Mouse (Mus musculus): ENCODE data around the gene Capn9. TPM values are rescaled to one million over a fixed set of nuclear protein-coding genes. Genes with fewer than 3 reads are reported as not detected.
A peak's percentile ranks its signal among the peaks of the same experiment; 100 is the strongest.

Capn9 gene
- total RNA-seq, 2 experiments from 2014 or later = not detected

- TF ChIP-seq CTCF (IDR thresholded peaks at IDR 0.05) = no peak
- H3K4me3 ChIP-seq = no peak overlapping the region
- intact Hi-C loops (cut with DNase I) = no loop called here
- peak overlapping the region; percentile 69 for H3K27ac ChIP-seq
- DNase-seq = no peak
These were observed 55.0 kb downstream of the Capn9 start for GRCm38 (mm10) chr8:124630891-124631290.

GRCm38 (mm10) chr8:124631966-124632365 lies 56.1 kb downstream of the Capn9 start:
- DNase-seq = no peak
- intact Hi-C loops (cut with DNase I) = no loop called here
- TF ChIP-seq CTCF (IDR thresholded peaks at IDR 0.05) = no peak
- H3K27ac ChIP-seq = peak overlapping the region; percentile 69; the same call in 1 of the 2 replicates
- H3K4me3 ChIP-seq = no peak overlapping the region

- H3K27ac ChIP-seq = peak overlapping the region; percentile 69
- DNase-seq = peak; percentile 77
- intact Hi-C loops (cut with DNase I) = no loop called here
- H3K4me3 ChIP-seq = peak overlapping the region; percentile 48
- TF ChIP-seq CTCF (IDR thresholded peaks at IDR 0.05) = no peak
These were observed 57.2 kb downstream of the Capn9 start for GRCm38 (mm10) chr8:124633001-124633703.

- Histone ChIP-seq H3K4me3 (no peak overlapping the region), H3K27ac (peak overlapping the region; percentile 69; the same call in 1 of the 2 replicates)
- intact Hi-C loops (cut with DNase I) = no loop called here
- DNase-seq = no peak
- TF ChIP-seq CTCF (IDR thresholded peaks at IDR 0.05) = no peak
These were observed 58.7 kb downstream of the Capn9 start for GRCm38 (mm10) chr8:124634411-124635246.

GRCm38 (mm10) chr8:124635247-124635502 lies 59.3 kb downstream of the Capn9 start:
- no peak overlapping the region for H3K4me3 ChIP-seq
- intact Hi-C loops (cut with DNase I) = no loop called here
- no peak for DNase-seq
- TF ChIP-seq CTCF (IDR thresholded peaks at IDR 0.05) = no peak
- H3K27ac ChIP-seq = no peak overlapping the region

- intact Hi-C loops (cut with DNase I) = no loop called here
- H3K27ac ChIP-seq = peak overlapping the region; percentile 46
- no peak overlapping the region for H3K4me3 ChIP-seq
- no peak for DNase-seq
- no peak for TF ChIP-seq CTCF (IDR thresholded peaks at IDR 0.05)
These were observed 65.7 kb downstream of the Capn9 start for GRCm38 (mm10) chr8:124641599-124641998.

GRCm38 (mm10) chr8:124643540-124644339 lies 67.8 kb downstream of the Capn9 start:
- H3K27ac ChIP-seq = peak overlapping the region; percentile 85
- H3K4me3 ChIP-seq = peak overlapping the region; percentile 40
- intact Hi-C loops (cut with DNase I) = loop anchor here (2.0 kb wide), 1 partner anchor 19 kb away; the partner anchor contains the start of gene 2310022B05Rik
- no peak for TF ChIP-seq CTCF (IDR thresholded peaks at IDR 0.05)
- peak; percentile 62 for DNase-seq

GRCm38 (mm10) chr8:124648311-124648710 lies 72.4 kb downstream of the Capn9 start:
- intact Hi-C loops (cut with DNase I) = no loop called here
- H3K27ac ChIP-seq = no peak overlapping the region
- no peak overlapping the region for H3K4me3 ChIP-seq
- TF ChIP-seq CTCF (IDR thresholded peaks at IDR 0.05) = no peak
- DNase-seq = no peak

- DNase-seq = peak; percentile 49
- intact Hi-C loops (cut with DNase I) = no loop called here
- H3K4me3 ChIP-seq = no peak overlapping the region
- TF ChIP-seq CTCF (IDR thresholded peaks at IDR 0.05) = no peak
- H3K27ac ChIP-seq = peak overlapping the region; percentile 74
These were observed 75.9 kb downstream of the Capn9 start for GRCm38 (mm10) chr8:124651776-124652175.

GRCm38 (mm10) chr8:124652546-124652945 lies 76.6 kb downstream of the Capn9 start:
- no peak for TF ChIP-seq CTCF (IDR thresholded peaks at IDR 0.05)
- H3K4me3 ChIP-seq = no peak overlapping the region
- H3K27ac ChIP-seq = peak overlapping the region; percentile 69
- intact Hi-C loops (cut with DNase I) = no loop called here
- no peak for DNase-seq

- peak overlapping the region; percentile 69 for H3K27ac ChIP-seq
- peak overlapping the region; percentile 13 for H3K4me3 ChIP-seq
- no peak for DNase-seq
- TF ChIP-seq CTCF (IDR thresholded peaks at IDR 0.05) = no peak
- intact Hi-C loops (cut with DNase I) = no loop called here
These were observed 77.9 kb downstream of the Capn9 start for GRCm38 (mm10) chr8:124653568-124654475.

- DNase-seq = no peak
- Histone ChIP-seq H3K27ac (peak overlapping the region; percentile 51), H3K4me3 (no peak overlapping the region)
- intact Hi-C loops (cut with DNase I) = no loop called here
- no peak for TF ChIP-seq CTCF (IDR thresholded peaks at IDR 0.05)
These were observed 82.0 kb downstream of the Capn9 start for GRCm38 (mm10) chr8:124657961-124658360.
